Mouse (Mus musculus) heart, adult 11 months (tissue): ENCODE measurements at regions not wholly inside any gene's neighbourhood (a gene's known extent, or its start where the extent isn't known, plus 50 kb on each side); places are given as distances from the start of the nearest gene placed in this dataset.
A peak's percentile ranks its signal among the peaks of the same experiment; 100 is the strongest.

Source experiments
- DNase-seq: peaks from one replicate; pipeline ENCODE4 v3.0.0; 2022

DNA sequence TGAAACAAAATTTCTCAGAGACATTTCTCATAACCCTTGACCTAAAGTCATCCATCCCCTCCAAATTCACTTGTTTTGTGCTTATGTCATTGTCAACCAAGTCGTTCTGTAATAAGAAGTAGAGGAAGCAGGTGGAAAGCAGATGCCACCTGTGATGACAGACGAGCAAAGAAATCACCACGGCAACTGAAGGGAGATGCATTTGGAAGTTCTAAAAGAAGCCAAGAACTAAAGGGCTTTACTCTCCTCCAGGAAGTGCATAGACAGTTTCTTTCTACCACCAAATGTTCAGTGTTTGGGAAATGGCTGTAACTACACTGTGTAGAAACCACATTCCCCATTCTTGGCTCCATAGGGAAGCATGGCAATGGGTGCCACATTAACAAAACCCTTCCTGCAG lies 317.4 kb downstream of the Gm10184 start:
- no peak for DNase-seq

DNA sequence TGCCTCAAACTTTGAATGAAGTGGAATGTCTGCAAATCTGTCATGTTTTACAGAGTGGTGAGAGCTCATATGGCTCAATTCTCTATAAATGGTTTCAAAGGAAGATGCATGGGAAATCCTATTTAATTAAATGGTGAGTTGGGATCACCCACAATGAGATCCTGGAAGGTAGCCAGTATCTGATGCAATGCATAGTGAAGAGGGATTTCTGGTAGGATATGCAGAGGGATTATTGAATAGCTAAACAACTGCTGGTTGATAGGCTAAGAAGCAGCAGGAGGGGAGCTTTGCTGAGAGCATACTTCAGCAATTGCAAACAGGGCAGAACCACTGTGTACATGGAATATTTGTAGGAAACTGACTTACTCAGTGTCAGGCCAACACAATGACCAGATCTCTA lies 350.7 kb downstream of the Gm10184 start:
- no peak for DNase-seq

- no peak for DNase-seq
Measured at GRCm38 (mm10) chr17:89554754-89555153, 354.3 kb upstream of the Fshr start.

GRCm38 (mm10) chr17:89553597-89553996 lies 353.1 kb upstream of the Fshr start:
- DNase-seq = no peak

- no peak for DNase-seq
Measured at GRCm38 (mm10) chr17:89550758-89551157, 350.3 kb upstream of the Fshr start.

DNA sequence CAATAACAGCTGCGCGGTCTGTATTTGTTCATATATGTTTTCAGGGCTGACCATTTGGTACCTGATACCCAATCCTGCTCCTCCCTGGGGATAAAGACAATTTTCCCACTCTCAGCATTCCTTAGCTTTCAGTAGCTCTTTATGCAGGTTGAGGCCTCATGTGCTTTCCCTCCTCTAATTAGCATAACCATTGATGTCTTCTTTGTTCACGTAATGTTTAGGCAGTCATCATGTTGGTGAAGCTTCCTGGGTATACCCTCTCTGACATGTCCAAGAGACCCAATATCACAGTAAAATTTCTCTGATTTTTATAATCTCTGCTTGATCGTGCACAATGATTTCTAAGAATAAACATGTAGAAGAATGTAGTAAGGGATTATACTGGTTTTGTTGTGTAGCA lies 321.4 kb upstream of the Fshr start:
- DNase-seq = no peak

DNA sequence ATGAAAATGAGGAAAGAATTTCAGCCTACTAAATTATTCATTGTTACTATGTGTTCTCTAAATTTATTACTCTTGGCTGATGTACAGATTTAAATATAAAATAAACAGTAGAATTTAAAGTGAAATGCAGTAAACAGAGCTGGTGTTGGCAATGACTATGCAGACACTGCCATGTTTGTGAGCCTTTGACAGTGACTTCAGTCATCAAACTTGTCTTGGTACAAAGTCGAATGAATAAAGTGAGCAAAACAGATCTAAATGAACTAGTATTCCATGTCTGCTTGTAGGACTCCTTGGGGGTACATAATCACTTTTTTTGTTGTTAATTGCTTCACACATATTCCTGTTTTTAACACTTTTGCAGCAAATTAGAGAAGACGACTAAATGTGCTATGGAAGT lies 318.9 kb upstream of the Fshr start:
- DNase-seq = no peak

DNA sequence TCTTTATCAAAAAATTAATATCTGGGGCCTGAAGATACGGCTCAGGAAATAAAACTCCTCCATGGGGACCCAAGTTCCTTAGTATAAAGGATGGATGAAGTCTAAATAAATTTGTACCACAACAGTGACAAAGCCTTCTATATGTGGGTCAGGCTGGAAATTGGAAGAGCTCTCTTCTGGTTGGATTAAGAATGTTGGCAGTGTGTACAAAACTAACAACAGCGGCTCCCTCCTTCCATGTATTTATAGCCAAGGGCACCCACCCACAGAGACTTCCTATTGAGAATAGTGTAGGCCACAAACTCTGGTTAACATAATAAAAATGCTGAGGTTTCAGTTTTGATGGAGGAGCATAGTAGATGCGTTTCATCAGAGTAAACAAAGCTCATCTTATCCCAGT lies 304.8 kb upstream of the Fshr start:
- no peak for DNase-seq

DNA sequence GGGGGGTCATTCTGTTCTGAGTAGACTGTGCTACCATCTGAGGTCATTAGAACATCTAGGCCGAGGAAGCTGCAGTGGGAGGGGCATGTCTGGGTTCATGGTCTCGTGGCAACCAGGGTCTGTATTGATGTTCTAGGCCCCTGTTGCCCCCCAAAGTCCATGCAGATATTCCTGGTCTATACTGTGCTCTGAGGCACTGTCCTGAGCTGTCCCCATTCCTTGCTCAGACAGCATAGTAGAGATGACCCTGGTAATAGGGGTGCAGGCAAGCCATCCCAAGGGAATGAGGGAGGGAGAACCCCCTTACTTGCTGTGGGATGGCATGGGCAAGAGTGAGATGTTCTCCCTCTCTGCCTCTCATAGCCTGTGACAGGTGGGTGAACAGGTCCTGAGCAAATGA lies 293.1 kb upstream of the Fshr start:
- no peak for DNase-seq

DNA sequence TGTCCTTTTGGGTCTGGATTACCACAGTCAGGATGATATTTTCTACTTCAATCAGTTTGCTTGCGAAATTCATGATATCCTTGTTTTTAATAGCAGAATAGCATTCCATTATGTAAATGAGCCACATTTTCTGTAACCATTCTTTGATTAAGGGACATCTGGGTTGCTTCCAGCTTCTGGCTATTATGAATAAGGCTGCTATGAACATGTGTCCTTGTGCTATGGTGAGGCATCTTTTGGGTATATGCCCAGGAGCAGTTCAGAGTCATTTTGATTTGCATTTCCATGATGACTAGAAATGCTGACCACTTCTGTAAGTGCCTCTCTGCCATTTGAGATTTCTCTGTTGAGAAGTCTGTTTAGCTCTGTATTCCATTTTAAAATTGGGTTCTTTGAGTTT lies 266.0 kb upstream of the Fshr start:
- DNase-seq = no peak

GRCm38 (mm10) chr17:89465883-89466282 lies 265.4 kb upstream of the Fshr start:
- DNase-seq = no peak

- peak; percentile 42 for DNase-seq
Measured at GRCm38 (mm10) chr17:89460438-89460837, 260.0 kb upstream of the Fshr start.

DNA sequence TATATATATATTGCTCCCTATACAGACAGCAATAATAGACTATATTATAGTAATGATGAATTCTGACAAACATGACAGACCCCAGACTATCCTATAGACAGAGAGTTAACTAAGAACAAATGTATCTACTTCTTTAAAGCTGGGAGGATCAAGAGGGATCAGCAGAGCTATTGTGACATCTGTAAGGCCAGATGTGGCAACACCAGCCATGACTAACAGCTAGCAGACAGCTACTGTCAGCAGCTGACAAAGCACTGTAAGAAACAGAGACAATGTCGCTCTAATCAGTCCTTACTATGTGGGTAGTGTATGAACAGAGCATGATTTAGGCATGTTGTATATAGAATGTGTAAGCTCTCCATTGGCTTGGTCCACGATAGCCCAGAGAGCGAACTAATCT lies 253.8 kb upstream of the Fshr start:
- no peak for DNase-seq

- peak; percentile 78 for DNase-seq
Measured at GRCm38 (mm10) chr17:89450724-89451123, 250.2 kb upstream of the Fshr start.

GRCm38 (mm10) chr17:89449391-89449790 lies 248.9 kb upstream of the Fshr start:
- no peak for DNase-seq

DNA sequence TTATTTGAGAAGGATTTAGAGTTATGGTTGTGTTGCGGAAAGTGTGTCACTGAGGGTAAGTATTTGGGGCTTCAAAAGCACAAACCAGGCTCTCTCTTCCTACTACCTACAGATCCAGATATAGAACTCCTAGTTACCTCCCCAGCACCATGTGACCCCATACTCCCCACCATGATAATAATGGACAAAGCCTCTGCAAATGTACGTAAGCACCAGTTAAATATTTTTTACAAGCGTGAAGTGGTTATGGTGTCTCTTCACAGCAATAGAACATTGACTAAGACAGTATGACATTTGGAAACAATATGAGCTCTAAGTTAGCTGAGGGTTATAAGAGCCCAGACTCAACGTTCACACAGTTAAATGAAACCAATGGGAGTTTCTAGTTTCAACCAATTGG lies 233.8 kb upstream of the Fshr start:
- no peak for DNase-seq

DNA sequence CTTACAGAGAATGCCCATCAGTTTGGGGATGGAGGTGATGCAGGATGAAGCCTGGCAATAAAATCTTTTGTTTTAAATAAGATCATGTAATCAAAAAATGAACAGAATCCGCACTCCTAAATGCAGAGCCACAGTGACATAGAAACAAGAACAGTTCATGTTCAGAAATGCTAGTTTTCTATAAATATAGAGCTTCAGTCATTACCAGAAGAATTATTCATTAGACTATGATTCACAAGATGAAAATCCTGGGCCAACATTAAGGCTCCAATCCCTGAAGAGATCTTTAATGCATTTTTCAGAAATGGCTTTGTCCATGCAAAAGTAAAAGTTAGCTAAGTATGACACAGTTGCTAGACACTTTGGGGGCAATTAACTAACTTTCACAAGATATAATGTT lies 209.6 kb upstream of the Fshr start:
- DNase-seq = no peak

DNA sequence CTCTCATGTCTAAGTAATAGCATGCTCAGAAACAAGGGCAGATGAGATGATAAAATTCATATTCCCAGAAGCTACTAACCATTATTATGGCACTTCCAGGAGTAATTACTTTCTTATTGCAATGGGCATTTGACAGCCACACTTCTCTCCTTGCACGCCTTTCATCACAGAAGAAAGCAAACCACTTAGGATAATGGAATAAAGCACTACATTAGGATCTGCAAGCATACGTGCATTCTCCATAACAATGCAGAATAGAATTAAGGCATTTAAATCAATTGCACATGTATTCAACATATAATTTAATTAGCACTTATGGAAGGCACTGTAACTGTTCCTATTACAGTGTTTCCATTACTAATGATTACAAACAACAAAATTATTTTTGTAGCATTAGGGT lies 205.1 kb upstream of the Fshr start:
- DNase-seq = no peak

DNA sequence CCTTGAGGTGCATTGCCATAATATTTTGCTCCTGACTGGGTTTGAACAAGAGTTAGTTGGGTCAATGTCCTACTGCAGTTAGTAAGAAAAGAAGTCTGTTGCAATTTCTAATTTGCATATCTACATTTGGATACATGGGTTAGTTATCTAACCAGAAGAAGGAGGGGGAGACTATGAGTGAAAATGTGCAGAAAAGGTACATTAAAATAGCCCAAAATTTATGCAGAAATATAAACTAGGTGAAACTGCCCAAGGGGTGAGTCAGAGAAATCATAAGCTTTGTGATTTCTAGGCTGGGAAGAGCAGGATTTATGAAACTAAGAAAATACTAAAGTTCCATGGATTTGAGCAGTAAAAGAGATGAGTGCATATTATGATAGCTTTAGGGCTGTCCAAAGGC lies 156.8 kb upstream of the Fshr start:
- no peak for DNase-seq

GRCm38 (mm10) chr17:89340497-89341205 lies 140.2 kb upstream of the Fshr start:
- no peak for DNase-seq

GRCm38 (mm10) chr17:89319602-89320288 lies 119.3 kb upstream of the Fshr start:
- DNase-seq = no peak

DNA sequence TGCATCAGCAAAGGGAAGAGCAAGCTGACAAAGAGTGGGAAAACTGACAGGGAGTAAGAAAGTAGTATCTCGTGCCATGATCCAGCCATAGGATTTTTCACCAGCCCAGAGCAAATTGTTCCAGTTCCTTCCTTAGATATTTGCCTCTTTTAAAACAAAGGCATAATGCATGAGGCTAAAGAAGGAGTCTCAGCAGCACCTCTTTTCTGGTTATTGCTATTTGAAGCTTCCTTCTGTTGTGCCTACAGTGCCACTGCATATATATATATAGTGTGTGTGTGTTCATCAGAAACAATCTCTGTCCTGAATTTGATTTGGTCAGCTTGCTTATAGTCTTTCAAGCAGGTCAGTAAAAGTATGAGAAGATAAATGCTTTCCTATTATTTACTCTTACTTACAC lies 117.9 kb upstream of the Fshr start:
- DNase-seq = no peak

DNA sequence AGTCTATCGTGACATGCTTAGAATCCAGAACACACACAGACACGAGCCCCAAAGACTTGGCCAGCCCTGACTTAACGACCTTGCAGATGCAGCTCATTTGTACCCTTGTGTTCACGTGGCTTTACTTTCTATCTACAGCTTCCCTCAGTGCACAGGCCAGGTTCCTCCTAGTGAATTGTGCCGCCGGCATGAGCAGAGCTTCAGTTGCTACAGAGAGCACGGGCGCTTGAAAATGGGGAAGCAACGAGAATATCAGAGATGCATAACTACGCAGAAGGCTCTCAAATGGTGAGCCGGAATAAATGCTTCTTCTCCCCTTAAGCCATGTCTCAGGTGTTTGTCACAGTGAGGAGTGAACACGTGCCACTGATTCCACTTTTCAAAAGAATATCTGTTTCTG lies 110.7 kb upstream of the Fshr start:
- no peak for DNase-seq

GRCm38 (mm10) chr17:89301325-89301724 lies 100.8 kb upstream of the Fshr start:
- DNase-seq = no peak
